Mouse (Mus musculus): Measurements from ENCODE around the gene Gm20708. TPM values are rescaled to one million over a fixed set of nuclear protein-coding genes. Genes with fewer than 3 reads are reported as not detected.
A peak's percentile ranks its signal among the peaks of the same experiment; 100 is the strongest.
"Not testable (repeated sequence)": the region's sequence is repeated elsewhere in the genome, so short reads cannot be mapped to it uniquely, and the experiment has no call there.

Gm20708 gene
- polyA plus RNA-seq, 1 experiment from 2014 or later, result not detected

DNA sequence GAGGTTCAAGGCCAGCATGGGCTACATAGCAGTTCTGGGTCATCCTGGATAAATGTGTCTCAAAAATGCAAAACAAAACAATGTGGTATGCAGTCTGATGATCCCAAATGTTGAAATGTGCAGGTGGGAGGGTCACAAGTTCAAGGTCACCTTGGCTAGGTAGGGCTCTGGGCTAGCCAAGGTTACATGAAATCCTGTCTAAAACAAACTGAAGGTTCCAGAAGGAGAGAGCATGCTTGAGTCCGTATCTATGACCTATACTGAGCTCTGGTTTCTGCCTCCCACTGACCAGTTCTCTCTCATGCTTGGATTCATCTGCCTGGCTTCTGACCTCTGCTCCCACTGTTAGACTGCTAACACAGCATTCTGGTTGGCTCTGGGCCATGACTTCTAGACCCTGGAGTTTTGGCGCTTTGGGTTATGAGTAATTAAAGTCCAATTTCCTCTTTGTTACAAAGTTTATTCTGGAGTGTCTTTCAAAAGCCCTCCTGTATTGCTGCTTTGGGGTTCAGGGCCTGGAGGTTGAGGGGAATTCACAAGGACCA is 20.3 kb downstream of the Gm20708 start:
- 86% methylated on average over 2 of the region's 2 CpGs for WGBS
- no peak overlapping the region for H3K4me3 ChIP-seq (ENCODE audit: low read depth, low read length)
- H3K27ac ChIP-seq (ENCODE audit: low read depth, low read length), result no peak overlapping the region
- no peaks in the 10 kb centered on the region for H3K36me3 ChIP-seq (ENCODE audit: control insufficient read depth, insufficient read depth, low read length)
- no peaks in the 10 kb centered on the region for H3K9me3 ChIP-seq (ENCODE audit: control insufficient read depth, low read length)
- no peak overlapping the region for H3K9ac ChIP-seq (ENCODE audit: low read length)
- ATAC-seq (ENCODE audit: insufficient read depth, low FRiP score, low TSS enrichment) (no peak), DNase-seq (ENCODE audit: low spot score) (no peak)
- H3K27me3 ChIP-seq (ENCODE audit: control insufficient read depth, insufficient read depth, low read length), result no peaks in the 10 kb centered on the region
- no peak overlapping the region for H3K4me2 ChIP-seq (ENCODE audit: low read depth)
- H3K4me1 ChIP-seq (ENCODE audit: control insufficient read depth, insufficient read depth, low read length), result peaks cover 20% of the 10 kb centered on the region

DNA sequence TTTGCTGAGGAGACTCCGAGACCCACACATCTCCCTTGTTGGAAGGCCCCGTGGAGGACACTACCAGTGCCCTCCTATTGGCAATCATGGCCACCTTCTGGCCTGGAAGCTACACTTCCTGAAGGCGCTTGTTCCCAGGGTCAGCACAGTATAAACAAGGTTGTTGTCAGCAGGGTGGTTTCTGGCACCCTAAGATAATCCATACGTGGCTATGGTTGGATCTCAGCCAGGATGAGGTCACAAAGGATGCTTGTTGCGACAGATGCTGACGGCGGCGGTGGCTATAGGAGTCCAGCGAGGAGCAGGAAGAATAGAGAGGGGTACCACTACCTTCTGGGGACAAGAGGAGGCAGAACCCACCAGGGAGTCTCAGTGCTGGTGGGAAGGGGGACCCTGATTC is 20.9 kb downstream of the Gm20708 start:
- Histone ChIP-seq H3K27me3 (ENCODE audit: control insufficient read depth, insufficient read depth, low read length) (no peaks in the 10 kb centered on the region), H3K4me2 (ENCODE audit: low read depth) (no peak overlapping the region), H3K9me3 (ENCODE audit: control insufficient read depth, low read length) (no peaks in the 10 kb centered on the region), H3K9ac (ENCODE audit: low read length) (peak overlapping the region; percentile 7; the same call in 1 of the 2 replicates), H3K4me1 (ENCODE audit: control insufficient read depth, insufficient read depth, low read length) (peaks cover 14% of the 10 kb centered on the region), H3K36me3 (ENCODE audit: control insufficient read depth, insufficient read depth, low read length) (no peaks in the 10 kb centered on the region), H3K27ac (ENCODE audit: low read depth, low read length) (no peak overlapping the region), H3K4me3 (ENCODE audit: low read depth, low read length) (no peak overlapping the region)
- DNase-seq (ENCODE audit: low spot score) (no peak), ATAC-seq (ENCODE audit: insufficient read depth, low FRiP score, low TSS enrichment) (no peak)
- 93% methylated on average over 9 of the region's 9 CpGs for WGBS

DNA sequence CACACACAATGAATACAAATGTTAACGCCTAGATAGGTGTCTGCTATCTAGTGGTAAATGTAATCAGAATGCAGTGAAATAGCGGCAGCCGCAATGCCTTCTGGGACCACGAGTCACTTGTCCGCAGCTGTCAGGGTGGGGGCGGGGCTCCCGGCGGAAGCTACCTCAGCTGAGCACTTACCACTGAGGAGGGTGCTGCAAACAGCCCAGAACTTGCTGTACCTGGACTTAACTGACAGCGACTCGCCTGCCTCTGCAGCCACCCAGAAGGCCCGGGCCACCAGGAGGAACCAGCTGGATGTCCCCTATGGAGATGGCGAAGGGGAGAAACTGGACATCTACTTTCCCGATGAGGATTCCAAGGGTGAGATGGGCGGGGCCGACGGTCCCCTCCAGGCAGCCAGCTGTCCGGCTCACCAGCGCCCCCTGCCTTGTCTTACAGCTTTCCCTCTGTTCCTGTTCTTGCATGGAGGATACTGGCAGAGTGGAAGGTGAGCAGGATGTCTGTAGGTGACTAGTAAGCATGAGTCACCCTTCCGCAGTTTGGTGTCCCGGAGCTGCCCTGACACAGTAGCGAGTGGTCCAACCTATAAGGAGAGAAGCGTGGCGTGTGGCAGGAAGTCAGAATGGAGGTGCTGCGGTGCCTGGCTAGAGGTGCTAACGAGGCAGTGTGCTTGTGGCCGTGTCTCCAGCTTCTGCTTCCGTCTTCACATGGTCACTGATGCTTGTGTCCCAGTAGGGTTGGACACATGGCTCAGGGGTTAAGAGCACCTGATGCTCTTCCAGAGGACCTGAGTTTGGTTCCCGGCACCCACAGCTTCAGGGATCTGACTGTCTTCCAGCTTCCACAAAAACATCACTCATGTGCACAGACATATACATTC is 22.9 kb downstream of the Gm20708 start:
- Histone ChIP-seq H3K27ac (ENCODE audit: low read depth, low read length) (no peak overlapping the region), H3K4me3 (ENCODE audit: low read depth, low read length) (peak overlapping the region; percentile 31), H3K36me3 (ENCODE audit: control insufficient read depth, insufficient read depth, low read length) (no peaks in the 10 kb centered on the region), H3K4me1 (ENCODE audit: control insufficient read depth, insufficient read depth, low read length) (peaks cover 6% of the 10 kb centered on the region; the same call in 1 of the 2 replicates), H3K4me2 (ENCODE audit: low read depth) (peak overlapping the region; percentile 55), H3K9me3 (ENCODE audit: control insufficient read depth, low read length) (no peaks in the 10 kb centered on the region), H3K27me3 (ENCODE audit: control insufficient read depth, insufficient read depth, low read length) (no peaks in the 10 kb centered on the region), H3K9ac (ENCODE audit: low read length) (peak overlapping the region; percentile 32; the same call in 1 of the 2 replicates)
- peak; percentile 85 for DNase-seq (ENCODE audit: low spot score)
- ATAC-seq (ENCODE audit: insufficient read depth, low FRiP score, low TSS enrichment), result peak; percentile 63
- 15% methylated on average over 28 of the region's 28 CpGs for WGBS

DNA sequence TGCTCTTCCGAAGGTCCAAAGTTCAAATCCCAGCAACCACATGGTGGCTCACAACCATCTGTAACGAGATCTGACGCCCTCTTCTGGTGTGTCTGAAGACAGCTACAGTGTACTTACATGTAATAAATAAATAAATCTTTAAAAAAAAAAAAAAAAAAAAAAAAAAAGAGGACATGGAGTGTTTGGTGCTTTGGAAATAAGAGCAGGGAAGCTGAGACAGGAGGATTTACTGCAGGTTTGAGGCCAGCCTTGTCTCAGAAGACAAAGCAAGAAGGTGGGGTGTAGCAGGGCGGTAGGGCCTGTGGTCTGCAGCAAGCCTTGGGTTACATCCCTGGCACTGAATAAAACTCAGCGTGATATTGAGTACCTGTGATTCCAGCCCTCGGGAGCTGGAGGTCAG is 24.0 kb downstream of the Gm20708 start:
- not testable (repeated sequence) for H3K4me2 ChIP-seq (ENCODE audit: low read depth); H3K9ac ChIP-seq (ENCODE audit: low read length); DNase-seq (ENCODE audit: low spot score); H3K27me3 ChIP-seq (ENCODE audit: control insufficient read depth, insufficient read depth, low read length); H3K4me3 ChIP-seq (ENCODE audit: low read depth, low read length); H3K27ac ChIP-seq (ENCODE audit: low read depth, low read length); ATAC-seq (ENCODE audit: insufficient read depth, low FRiP score, low TSS enrichment); H3K36me3 ChIP-seq (ENCODE audit: control insufficient read depth, insufficient read depth, low read length); H3K9me3 ChIP-seq (ENCODE audit: control insufficient read depth, low read length); H3K4me1 ChIP-seq (ENCODE audit: control insufficient read depth, insufficient read depth, low read length)
- 90% methylated on average over 4 of the region's 6 CpGs for WGBS

DNA sequence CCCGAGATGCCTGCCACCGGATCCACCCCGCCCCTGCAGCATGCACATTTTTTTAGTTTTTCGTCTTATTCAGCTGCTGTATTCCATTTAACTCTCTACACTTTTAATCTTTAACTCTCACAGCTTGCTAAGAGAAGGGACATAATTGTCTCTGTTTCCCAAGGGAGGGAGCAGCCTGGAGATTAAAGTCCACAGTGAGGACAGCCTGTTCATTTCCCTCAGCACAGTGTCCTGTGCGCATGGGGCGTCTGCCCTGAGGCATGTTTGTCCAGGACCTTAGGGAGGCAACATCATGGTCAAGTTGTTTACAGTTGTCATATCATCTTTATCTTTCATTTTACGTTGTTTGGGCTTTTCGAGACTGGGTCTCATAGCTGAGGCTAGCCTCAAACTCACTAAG is 24.6 kb downstream of the Gm20708 start:
- H3K9me3 ChIP-seq (ENCODE audit: control insufficient read depth, low read length), result no peaks in the 10 kb centered on the region
- H3K36me3 ChIP-seq (ENCODE audit: control insufficient read depth, insufficient read depth, low read length), result no peaks in the 10 kb centered on the region
- no peaks in the 10 kb centered on the region for H3K27me3 ChIP-seq (ENCODE audit: control insufficient read depth, insufficient read depth, low read length)
- ATAC-seq (ENCODE audit: insufficient read depth, low FRiP score, low TSS enrichment), result no peak
- no peak overlapping the region for H3K27ac ChIP-seq (ENCODE audit: low read depth, low read length)
- H3K4me3 ChIP-seq (ENCODE audit: low read depth, low read length), result no peak overlapping the region
- WGBS, result 95% methylated on average over 8 of the region's 8 CpGs
- H3K4me1 ChIP-seq (ENCODE audit: control insufficient read depth, insufficient read depth, low read length), result peaks cover 6% of the 10 kb centered on the region; the same call in 1 of the 2 replicates
- no peak overlapping the region for H3K4me2 ChIP-seq (ENCODE audit: low read depth)
- no peak for DNase-seq (ENCODE audit: low spot score)
- no peak overlapping the region for H3K9ac ChIP-seq (ENCODE audit: low read length)

DNA sequence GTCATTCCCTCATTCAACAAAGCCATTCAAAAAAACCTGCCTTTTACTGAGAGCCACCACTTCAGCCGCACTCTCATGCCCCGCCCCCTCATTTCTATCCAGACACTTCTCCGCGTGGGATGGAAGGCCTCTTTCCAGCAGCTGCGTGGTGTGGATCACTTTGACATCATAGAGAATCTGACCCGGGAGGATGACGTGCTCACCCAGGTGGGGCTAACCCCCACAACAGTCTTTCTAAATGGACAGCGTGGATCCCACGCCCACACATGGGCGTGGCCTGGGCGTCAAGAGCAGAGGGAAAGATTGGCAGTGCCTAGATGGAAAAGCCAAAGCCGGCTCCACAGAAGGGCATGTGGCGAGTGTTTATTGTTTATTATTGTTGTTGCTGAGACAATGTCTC is 26.8 kb downstream of the Gm20708 start:
- no peak overlapping the region for H3K9ac ChIP-seq (ENCODE audit: low read length)
- H3K4me2 ChIP-seq (ENCODE audit: low read depth), result no peak overlapping the region
- no peak overlapping the region for H3K4me3 ChIP-seq (ENCODE audit: low read depth, low read length)
- H3K4me1 ChIP-seq (ENCODE audit: control insufficient read depth, insufficient read depth, low read length), result peaks cover 6% of the 10 kb centered on the region; the same call in 1 of the 2 replicates
- DNase-seq (ENCODE audit: low spot score) (peak; percentile 30), ATAC-seq (ENCODE audit: insufficient read depth, low FRiP score, low TSS enrichment) (no peak)
- WGBS, result 24% methylated on average over 13 of the region's 13 CpGs
- no peaks in the 10 kb centered on the region for H3K27me3 ChIP-seq (ENCODE audit: control insufficient read depth, insufficient read depth, low read length)
- H3K9me3 ChIP-seq (ENCODE audit: control insufficient read depth, low read length), result no peaks in the 10 kb centered on the region
- no peak overlapping the region for H3K27ac ChIP-seq (ENCODE audit: low read depth, low read length)
- H3K36me3 ChIP-seq (ENCODE audit: control insufficient read depth, insufficient read depth, low read length), result no peaks in the 10 kb centered on the region

DNA sequence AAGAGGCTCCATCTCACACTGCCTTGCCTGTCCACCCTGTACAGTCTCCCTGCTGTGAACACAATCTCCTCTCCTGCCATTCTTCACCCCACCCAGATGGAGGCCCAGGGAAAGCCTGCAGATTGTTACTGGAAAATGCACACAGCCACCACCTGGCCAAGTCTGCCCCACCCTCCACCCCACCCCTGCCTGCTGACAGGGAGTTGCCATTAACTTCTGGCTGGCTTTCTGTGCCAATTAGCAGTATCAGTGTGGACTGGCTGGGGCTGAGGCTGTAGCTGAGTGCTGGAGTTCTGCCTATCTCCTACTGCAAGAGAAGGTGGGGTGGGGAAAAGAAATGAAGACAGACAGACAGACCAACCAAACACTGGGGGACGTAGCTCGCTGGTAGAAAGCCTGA is 29.1 kb downstream of the Gm20708 start:
- no peak overlapping the region for H3K4me2 ChIP-seq (ENCODE audit: low read depth)
- WGBS, result 75% methylated on average over 2 of the region's 2 CpGs
- H3K9ac ChIP-seq (ENCODE audit: low read length), result no peak overlapping the region
- H3K27me3 ChIP-seq (ENCODE audit: control insufficient read depth, insufficient read depth, low read length), result no peaks in the 10 kb centered on the region
- no peak overlapping the region for H3K4me3 ChIP-seq (ENCODE audit: low read depth, low read length)
- H3K36me3 ChIP-seq (ENCODE audit: control insufficient read depth, insufficient read depth, low read length), result no peaks in the 10 kb centered on the region
- H3K4me1 ChIP-seq (ENCODE audit: control insufficient read depth, insufficient read depth, low read length), result no peaks in the 10 kb centered on the region
- H3K9me3 ChIP-seq (ENCODE audit: control insufficient read depth, low read length), result no peaks in the 10 kb centered on the region
- no peak overlapping the region for H3K27ac ChIP-seq (ENCODE audit: low read depth, low read length)
- DNase-seq (ENCODE audit: low spot score) (no peak), ATAC-seq (ENCODE audit: insufficient read depth, low FRiP score, low TSS enrichment) (no peak)

DNA sequence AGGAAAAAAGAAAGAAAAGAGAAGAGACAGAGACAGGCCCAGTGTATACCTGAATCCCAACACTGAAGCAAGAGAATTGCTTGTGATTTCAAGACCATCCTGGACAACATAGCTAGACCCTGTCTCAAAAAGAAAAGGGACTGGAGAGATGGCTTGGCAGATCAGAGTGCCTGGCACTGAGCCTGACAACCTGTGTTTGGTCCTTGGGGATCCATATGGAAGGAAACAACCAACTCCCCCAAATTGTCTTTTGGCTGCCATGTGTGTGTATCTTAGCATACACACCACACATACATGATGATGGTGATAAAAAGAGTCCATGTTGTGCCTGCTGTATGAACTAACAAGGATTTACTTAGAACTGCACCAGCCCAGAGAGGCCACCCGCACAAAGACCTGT is 29.6 kb downstream of the Gm20708 start:
- Histone ChIP-seq H3K36me3 (ENCODE audit: control insufficient read depth, insufficient read depth, low read length) (no peaks in the 10 kb centered on the region), H3K4me3 (ENCODE audit: low read depth, low read length) (no peak overlapping the region), H3K27me3 (ENCODE audit: control insufficient read depth, insufficient read depth, low read length) (no peaks in the 10 kb centered on the region), H3K4me1 (ENCODE audit: control insufficient read depth, insufficient read depth, low read length) (no peaks in the 10 kb centered on the region), H3K9ac (ENCODE audit: low read length) (no peak overlapping the region), H3K4me2 (ENCODE audit: low read depth) (no peak overlapping the region), H3K9me3 (ENCODE audit: control insufficient read depth, low read length) (no peaks in the 10 kb centered on the region), H3K27ac (ENCODE audit: low read depth, low read length) (no peak overlapping the region)
- no peak for ATAC-seq (ENCODE audit: insufficient read depth, low FRiP score, low TSS enrichment)
- WGBS, result 83% methylated on average over 1 of the region's 1 CpGs
- DNase-seq (ENCODE audit: low spot score), result no peak

DNA sequence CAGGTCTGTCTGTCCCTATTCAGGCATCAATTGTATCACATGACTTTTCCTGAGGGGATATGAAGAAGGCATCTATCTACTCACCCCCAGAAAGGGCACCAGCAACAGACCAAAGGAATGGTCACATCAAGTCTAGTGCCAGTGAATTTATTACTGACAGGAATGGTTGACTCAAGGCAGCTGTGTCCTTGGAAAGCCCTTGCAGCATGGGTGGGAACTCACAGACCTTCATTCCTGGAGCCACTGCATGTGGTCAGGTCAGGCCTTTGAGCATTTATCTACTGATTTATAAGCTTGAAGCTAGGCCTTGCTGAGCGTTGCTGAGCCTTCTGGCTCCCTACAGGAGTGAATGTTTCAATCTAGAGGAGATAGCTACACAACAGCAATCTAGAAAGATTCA is 31.4 kb downstream of the Gm20708 start:
- no peaks in the 10 kb centered on the region for H3K36me3 ChIP-seq (ENCODE audit: control insufficient read depth, insufficient read depth, low read length)
- no peak overlapping the region for H3K27ac ChIP-seq (ENCODE audit: low read depth, low read length)
- no peak for ATAC-seq (ENCODE audit: insufficient read depth, low FRiP score, low TSS enrichment)
- DNase-seq (ENCODE audit: low spot score), result no peak
- no peak overlapping the region for H3K4me2 ChIP-seq (ENCODE audit: low read depth)
- H3K27me3 ChIP-seq (ENCODE audit: control insufficient read depth, insufficient read depth, low read length), result no peaks in the 10 kb centered on the region
- no peak overlapping the region for H3K9ac ChIP-seq (ENCODE audit: low read length)
- no peak overlapping the region for H3K4me3 ChIP-seq (ENCODE audit: low read depth, low read length)
- 50% methylated on average over 1 of the region's 1 CpGs for WGBS
- H3K9me3 ChIP-seq (ENCODE audit: control insufficient read depth, low read length), result no peaks in the 10 kb centered on the region
- H3K4me1 ChIP-seq (ENCODE audit: control insufficient read depth, insufficient read depth, low read length), result no peaks in the 10 kb centered on the region
